Mouse (Mus musculus): ENCODE data around the gene Tjap1. TPM values are rescaled to one million over a fixed set of nuclear protein-coding genes. Genes with fewer than 3 reads are reported as not detected.
A peak's percentile ranks its signal among the peaks of the same experiment; 100 is the strongest.

Gene Tjap1
- polyA plus RNA-seq, 1 experiment from 2014 or later: 28.6 TPM

DNA sequence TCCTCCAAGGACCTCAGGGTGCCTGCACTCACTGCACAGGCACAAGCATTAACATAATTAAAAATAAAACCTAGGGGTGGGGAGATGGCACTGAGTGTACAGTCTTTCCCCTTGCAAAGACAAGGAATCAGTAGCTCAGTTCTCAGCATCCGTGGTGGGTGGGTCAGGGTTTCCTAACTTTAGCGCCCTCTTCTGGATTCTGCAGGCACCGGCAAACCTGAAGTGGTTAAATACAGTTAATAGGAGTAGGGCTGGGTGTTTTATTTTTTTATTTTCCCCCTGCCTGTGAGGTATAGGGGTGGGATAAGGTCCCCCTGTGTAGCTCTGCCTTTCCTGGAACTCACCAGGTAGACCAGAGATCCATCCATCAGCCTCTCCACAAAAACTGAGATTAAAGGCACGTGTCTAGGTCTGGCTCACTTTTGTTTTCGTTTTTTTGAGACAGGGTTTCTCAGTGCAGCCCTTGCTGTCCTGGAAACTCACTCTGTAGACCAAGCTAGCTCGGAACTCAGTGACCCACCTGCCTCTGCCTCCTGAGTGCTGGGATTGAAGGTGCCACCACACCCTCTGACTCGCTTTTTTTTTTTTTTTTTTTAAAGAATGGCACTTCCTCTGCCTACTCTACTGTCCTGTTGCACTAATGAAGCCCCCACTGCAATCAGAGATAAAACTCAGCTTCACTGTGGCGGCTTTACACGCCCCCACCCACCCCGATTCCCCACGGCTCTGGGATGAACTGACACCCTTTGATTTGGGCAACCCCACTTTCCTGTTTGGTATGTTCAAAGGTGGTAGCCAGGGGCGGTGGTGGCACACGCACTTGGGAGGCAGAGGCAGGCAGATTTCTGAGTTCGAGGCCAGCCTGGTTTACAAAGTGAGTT, 30.0 kb downstream of the Tjap1 start:
- H3K4me3 ChIP-seq (ENCODE audit: low read depth, low read length): peak overlapping the region; percentile 86
- H3K9me3 ChIP-seq (replicated peaks; ENCODE audit: control insufficient read depth, low read length, poor library complexity, severe bottlenecking): no peaks in the 10 kb centered on the region
- WGBS: 54% methylated on average over 14 of the region's 14 CpGs
- peak overlapping the region; percentile 82; the same call in 1 of the 2 replicates for H3K27ac ChIP-seq (ENCODE audit: low read length)
- H3K9ac ChIP-seq (ENCODE audit: low read depth, low read length): no peak overlapping the region
- H3K27me3 ChIP-seq (ENCODE audit: control insufficient read depth, insufficient read depth, low read depth, low read length): no peaks in the 10 kb centered on the region
- peaks cover 27% of the 10 kb centered on the region for H3K4me1 ChIP-seq (ENCODE audit: control insufficient read depth, insufficient read depth, low read length)
- no peak for ATAC-seq
- H3K36me3 ChIP-seq (ENCODE audit: control insufficient read depth, insufficient read depth, low read length): peaks cover 31% of the 10 kb centered on the region
- H3K4me2 ChIP-seq (ENCODE audit: low read length): peak overlapping the region; percentile 65

DNA sequence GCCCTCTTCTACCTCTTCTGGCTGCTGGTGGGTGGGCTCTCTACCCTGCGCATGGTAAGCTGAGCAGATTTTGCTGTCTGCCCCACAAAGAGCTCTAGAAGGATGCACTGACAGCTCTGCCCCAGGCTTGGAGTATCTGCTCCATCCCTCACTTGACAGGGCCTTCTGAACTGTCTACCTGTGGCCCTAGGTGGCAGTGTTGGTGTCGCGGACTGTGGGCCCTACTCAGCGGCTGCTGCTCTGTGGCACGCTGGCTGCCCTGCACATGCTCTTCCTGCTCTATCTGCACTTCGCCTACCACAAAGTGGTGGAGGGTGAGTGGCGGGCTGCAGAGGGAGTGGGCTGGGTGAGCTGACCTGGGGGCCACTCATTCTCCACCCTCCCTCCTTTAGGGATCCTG, 31.7 kb downstream of the Tjap1 start:
- H3K36me3 ChIP-seq (ENCODE audit: control insufficient read depth, insufficient read depth, low read length): peaks cover 22% of the 10 kb centered on the region
- H3K27me3 ChIP-seq (ENCODE audit: control insufficient read depth, insufficient read depth, low read depth, low read length): no peaks in the 10 kb centered on the region
- WGBS: 77% methylated on average over 7 of the region's 7 CpGs
- H3K27ac ChIP-seq (ENCODE audit: low read length): no peak overlapping the region
- no peak overlapping the region for H3K4me3 ChIP-seq (ENCODE audit: low read depth, low read length)
- no peak overlapping the region for H3K9ac ChIP-seq (ENCODE audit: low read depth, low read length)
- H3K4me1 ChIP-seq (ENCODE audit: control insufficient read depth, insufficient read depth, low read length): peaks cover 36% of the 10 kb centered on the region
- no peaks in the 10 kb centered on the region for H3K9me3 ChIP-seq (replicated peaks; ENCODE audit: control insufficient read depth, low read length, poor library complexity, severe bottlenecking)
- no peak overlapping the region for H3K4me2 ChIP-seq (ENCODE audit: low read length)
- no peak for ATAC-seq

DNA sequence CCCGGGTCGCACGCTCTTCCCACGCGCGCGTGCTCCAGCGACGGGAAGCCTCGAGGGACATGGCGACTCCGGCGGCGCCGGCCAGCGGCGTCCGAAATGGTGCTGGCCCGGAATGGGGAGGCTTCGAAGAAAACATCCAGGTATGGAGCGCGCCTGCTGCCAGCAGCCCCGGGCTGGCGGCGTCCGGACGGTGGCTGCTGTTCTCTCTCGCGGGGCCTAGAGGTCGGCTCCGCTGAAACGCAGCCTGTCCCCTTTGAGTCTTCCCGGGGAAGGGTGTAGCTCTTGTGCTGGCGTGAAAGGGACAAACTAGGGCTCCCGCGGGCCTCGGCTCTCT, 34.7 kb downstream of the Tjap1 start:
- Histone ChIP-seq H3K36me3 (ENCODE audit: control insufficient read depth, insufficient read depth, low read length) (peaks cover 48% of the 10 kb centered on the region), H3K4me3 (ENCODE audit: low read depth, low read length) (peak overlapping the region; percentile 75), H3K9ac (ENCODE audit: low read depth, low read length) (peak overlapping the region; percentile 98), H3K4me2 (ENCODE audit: low read length) (peak overlapping the region; percentile 90), H3K27ac (ENCODE audit: low read length) (peak overlapping the region; percentile 88), H3K4me1 (ENCODE audit: control insufficient read depth, insufficient read depth, low read length) (peaks cover 21% of the 10 kb centered on the region), H3K27me3 (ENCODE audit: control insufficient read depth, insufficient read depth, low read depth, low read length) (no peaks in the 10 kb centered on the region), H3K9me3 (replicated peaks; ENCODE audit: control insufficient read depth, low read length, poor library complexity, severe bottlenecking) (no peaks in the 10 kb centered on the region)
- WGBS: under 1% methylated on average over 37 of the region's 37 CpGs
- peak; percentile 52 for ATAC-seq

DNA sequence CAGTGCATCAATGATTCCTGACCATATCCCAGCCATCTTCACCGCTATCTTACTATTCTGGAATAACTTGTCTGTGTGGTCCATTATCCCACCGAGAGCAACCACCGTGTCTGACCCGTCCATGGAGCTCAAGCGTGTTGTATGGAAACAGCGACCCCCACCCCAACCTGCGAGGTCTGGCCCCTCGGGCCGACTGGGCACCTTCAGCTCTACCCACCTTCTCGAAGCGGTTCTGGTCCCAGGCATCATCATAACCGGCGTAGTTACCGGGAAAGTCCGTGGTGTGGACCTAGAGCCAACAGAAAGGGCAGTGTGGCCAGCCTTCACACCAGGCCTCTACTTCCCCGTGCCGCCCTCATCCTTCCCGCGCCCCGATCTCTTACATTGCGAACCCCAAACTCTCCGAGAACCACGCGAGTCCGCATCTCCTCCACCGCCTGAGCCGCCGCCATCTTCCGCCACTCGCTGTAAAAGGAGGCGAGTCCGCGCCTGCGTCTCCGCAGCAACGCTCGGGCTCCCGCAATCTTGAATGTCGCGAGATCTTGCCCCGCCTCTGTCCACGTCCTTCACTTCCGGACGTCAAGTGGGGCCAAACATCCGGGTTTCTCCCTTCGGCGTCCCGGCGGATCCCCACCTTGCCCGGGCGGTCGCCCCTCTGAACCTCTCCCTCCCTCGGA, 35.2 kb downstream of the Tjap1 start, which contains the start of the genes Polr1c and Yipf3:
Polr1c (minus strand) TSS at position 543 of the 677 bp plus-strand sequence.
Yipf3 (plus strand) TSS at position 569 of the 677 bp plus-strand sequence.
- under 1% methylated on average over 53 of the region's 53 CpGs for WGBS
- peak within 1 kb of the TSS; percentile 90 for H3K4me2 ChIP-seq (ENCODE audit: low read length)
- peaks cover 20% of the 10 kb centered on the region for H3K4me1 ChIP-seq (ENCODE audit: control insufficient read depth, insufficient read depth, low read length)
- peak within 1 kb of the TSS; percentile 75 for H3K4me3 ChIP-seq (ENCODE audit: low read depth, low read length)
- peak within 1 kb of the TSS; percentile 98 for H3K9ac ChIP-seq (ENCODE audit: low read depth, low read length)
- H3K27ac ChIP-seq (ENCODE audit: low read length): peak within 1 kb of the TSS; percentile 88
- no peaks in the 10 kb centered on the region for H3K9me3 ChIP-seq (replicated peaks; ENCODE audit: control insufficient read depth, low read length, poor library complexity, severe bottlenecking)
- peaks cover 53% of the 10 kb centered on the region for H3K36me3 ChIP-seq (ENCODE audit: control insufficient read depth, insufficient read depth, low read length)
- ATAC-seq: peak; percentile 95
- no peaks in the 10 kb centered on the region for H3K27me3 ChIP-seq (ENCODE audit: control insufficient read depth, insufficient read depth, low read depth, low read length)

DNA sequence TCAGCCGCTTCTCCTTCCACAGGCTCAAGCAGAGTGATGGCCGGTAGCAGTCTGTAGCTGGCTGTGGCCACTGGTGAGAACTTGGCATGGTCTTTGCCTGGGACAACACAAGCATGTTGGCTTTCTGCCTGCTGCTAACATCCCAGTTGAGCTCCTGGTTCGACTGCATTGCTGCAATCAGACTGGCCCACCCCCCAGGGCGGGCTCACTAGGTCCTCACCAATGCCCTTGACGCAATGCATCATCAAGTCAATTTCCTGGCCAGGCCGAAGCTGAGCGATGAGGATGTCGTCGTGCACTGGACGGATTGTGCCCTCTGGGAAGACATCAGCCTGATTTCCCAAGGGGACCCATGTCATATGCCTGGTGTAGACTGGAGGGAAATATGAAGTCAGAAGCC, 38.2 kb downstream of the Tjap1 start:
- Histone ChIP-seq H3K4me2 (ENCODE audit: low read length) (no peak overlapping the region), H3K36me3 (ENCODE audit: control insufficient read depth, insufficient read depth, low read length) (peaks cover 49% of the 10 kb centered on the region)
- 84% methylated on average over 10 of the region's 10 CpGs for WGBS

DNA sequence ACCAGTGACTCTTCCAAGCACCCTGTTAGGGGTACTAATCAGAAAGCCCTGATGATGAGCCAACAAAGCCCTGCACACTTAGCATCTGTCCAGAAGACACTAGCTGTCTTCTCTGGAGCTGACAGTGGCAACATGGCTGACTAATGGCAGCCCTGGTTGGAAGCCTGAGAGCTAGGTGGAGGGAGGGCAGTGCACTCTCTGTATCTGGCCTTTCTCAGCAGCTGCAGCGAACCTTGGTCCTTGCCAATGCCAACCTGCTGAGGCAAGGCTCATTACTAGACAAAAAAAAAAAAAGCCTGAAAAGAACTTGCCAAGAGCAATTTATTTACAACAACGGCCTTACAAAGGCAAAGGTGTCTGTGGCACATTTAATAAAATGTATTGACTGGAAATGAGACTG, 39.2 kb downstream of the Tjap1 start:
- H3K27ac ChIP-seq (ENCODE audit: low read length): no peak overlapping the region
- no peaks in the 10 kb centered on the region for H3K27me3 ChIP-seq (ENCODE audit: control insufficient read depth, insufficient read depth, low read depth, low read length)
- no peak for ATAC-seq
- H3K36me3 ChIP-seq (ENCODE audit: control insufficient read depth, insufficient read depth, low read length): peaks cover 56% of the 10 kb centered on the region
- no peak overlapping the region for H3K4me2 ChIP-seq (ENCODE audit: low read length)
- H3K4me1 ChIP-seq (ENCODE audit: control insufficient read depth, insufficient read depth, low read length): peaks cover 10% of the 10 kb centered on the region
- 73% methylated on average over 2 of the region's 2 CpGs for WGBS
- H3K9me3 ChIP-seq (replicated peaks; ENCODE audit: control insufficient read depth, low read length, poor library complexity, severe bottlenecking): no peaks in the 10 kb centered on the region
- no peak overlapping the region for H3K4me3 ChIP-seq (ENCODE audit: low read depth, low read length)
- no peak overlapping the region for H3K9ac ChIP-seq (ENCODE audit: low read depth, low read length)

More for the DNA sequence above, 38.2 kb downstream of the Tjap1 start:
- Histone ChIP-seq H3K9me3 (replicated peaks; ENCODE audit: control insufficient read depth, low read length, poor library complexity, severe bottlenecking) (no peaks in the 10 kb centered on the region), H3K4me1 (ENCODE audit: control insufficient read depth, insufficient read depth, low read length) (peaks cover 20% of the 10 kb centered on the region), H3K27ac (ENCODE audit: low read length) (no peak overlapping the region), H3K9ac (ENCODE audit: low read depth, low read length) (no peak overlapping the region), H3K4me3 (ENCODE audit: low read depth, low read length) (no peak overlapping the region), H3K27me3 (ENCODE audit: control insufficient read depth, insufficient read depth, low read depth, low read length) (no peaks in the 10 kb centered on the region)
- ATAC-seq: no peak

DNA sequence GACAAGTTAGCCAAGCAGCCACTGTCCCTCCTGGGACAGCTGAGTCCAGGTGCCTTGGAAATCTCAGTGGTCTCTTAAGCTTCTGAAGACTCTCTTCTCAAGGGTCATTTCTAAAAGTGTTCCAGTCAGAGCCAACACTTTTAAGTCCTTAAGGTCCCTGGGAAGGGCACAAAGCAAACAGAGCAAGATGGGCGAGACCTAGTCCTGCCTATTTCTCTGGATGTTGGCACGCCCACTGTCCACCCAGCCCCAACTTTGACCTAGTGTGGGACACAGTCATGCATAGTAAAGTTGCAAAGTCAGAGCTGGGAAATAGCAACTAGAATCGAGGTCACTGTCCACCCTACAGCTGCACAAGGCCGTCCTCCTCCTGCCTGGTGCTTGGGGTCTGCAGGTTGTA, 39.8 kb downstream of the Tjap1 start:
- Histone ChIP-seq H3K4me2 (ENCODE audit: low read length) (no peak overlapping the region), H3K27me3 (ENCODE audit: control insufficient read depth, insufficient read depth, low read depth, low read length) (no peaks in the 10 kb centered on the region), H3K27ac (ENCODE audit: low read length) (no peak overlapping the region), H3K9ac (ENCODE audit: low read depth, low read length) (no peak overlapping the region), H3K4me1 (ENCODE audit: control insufficient read depth, insufficient read depth, low read length) (peaks cover 8% of the 10 kb centered on the region), H3K9me3 (replicated peaks; ENCODE audit: control insufficient read depth, low read length, poor library complexity, severe bottlenecking) (no peaks in the 10 kb centered on the region), H3K36me3 (ENCODE audit: control insufficient read depth, insufficient read depth, low read length) (peaks cover 59% of the 10 kb centered on the region), H3K4me3 (ENCODE audit: low read depth, low read length) (no peak overlapping the region)
- ATAC-seq: no peak
- 84% methylated on average over 4 of the region's 4 CpGs for WGBS

DNA sequence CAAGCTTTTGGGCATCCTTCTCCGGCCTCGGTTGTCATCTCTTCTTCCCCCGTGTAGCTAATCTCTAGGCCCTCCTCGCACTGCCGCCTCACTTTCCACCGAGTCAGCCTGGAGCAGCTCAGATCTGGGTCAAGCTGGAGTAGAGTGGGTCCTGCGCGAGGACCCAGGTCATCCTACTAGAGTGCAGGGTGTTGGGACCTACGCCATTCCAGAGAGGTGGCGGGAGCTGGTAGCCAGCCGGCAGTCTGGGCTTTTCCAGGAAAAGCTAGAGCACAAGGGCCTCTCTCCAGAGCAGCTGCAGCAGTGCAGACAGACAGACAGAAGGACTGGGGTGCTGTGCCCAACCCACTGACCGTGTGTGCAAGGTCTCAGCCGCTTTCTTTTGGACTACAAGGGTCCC, 40.6 kb downstream of the Tjap1 start:
- Histone ChIP-seq H3K4me3 (ENCODE audit: low read depth, low read length) (no peak overlapping the region), H3K27ac (ENCODE audit: low read length) (no peak overlapping the region), H3K4me1 (ENCODE audit: control insufficient read depth, insufficient read depth, low read length) (peaks cover 8% of the 10 kb centered on the region), H3K9me3 (replicated peaks; ENCODE audit: control insufficient read depth, low read length, poor library complexity, severe bottlenecking) (no peaks in the 10 kb centered on the region), H3K9ac (ENCODE audit: low read depth, low read length) (no peak overlapping the region), H3K4me2 (ENCODE audit: low read length) (no peak overlapping the region), H3K27me3 (ENCODE audit: control insufficient read depth, insufficient read depth, low read depth, low read length) (no peaks in the 10 kb centered on the region), H3K36me3 (ENCODE audit: control insufficient read depth, insufficient read depth, low read length) (peaks cover 63% of the 10 kb centered on the region)
- no peak for ATAC-seq
- 88% methylated on average over 13 of the region's 13 CpGs for WGBS

DNA sequence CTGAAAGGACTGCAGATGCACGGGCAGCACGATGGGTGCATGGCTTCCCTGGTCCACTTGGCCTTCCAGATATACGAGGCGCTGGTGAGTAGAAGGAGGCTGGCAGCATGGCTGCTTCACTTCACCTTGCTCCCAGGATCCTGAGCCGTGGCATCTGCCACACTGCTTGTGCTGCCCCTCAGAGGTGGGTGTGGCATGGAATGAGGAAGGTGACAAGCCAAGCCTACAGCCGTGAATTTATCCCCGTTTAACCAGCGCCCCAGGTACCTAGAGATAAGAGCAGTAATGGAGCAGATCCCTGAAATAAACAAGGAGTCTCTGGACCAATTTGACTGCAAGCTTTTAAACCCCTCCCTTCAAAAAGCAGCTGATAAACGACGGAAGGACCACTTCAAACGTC, 41.4 kb downstream of the Tjap1 start:
- no peak for ATAC-seq
- 89% methylated on average over 11 of the region's 11 CpGs for WGBS
- Histone ChIP-seq H3K4me3 (ENCODE audit: low read depth, low read length) (no peak overlapping the region), H3K36me3 (ENCODE audit: control insufficient read depth, insufficient read depth, low read length) (peaks cover 69% of the 10 kb centered on the region), H3K9me3 (replicated peaks; ENCODE audit: control insufficient read depth, low read length, poor library complexity, severe bottlenecking) (no peaks in the 10 kb centered on the region), H3K4me1 (ENCODE audit: control insufficient read depth, insufficient read depth, low read length) (peaks cover under 1% of the 10 kb centered on the region), H3K9ac (ENCODE audit: low read depth, low read length) (no peak overlapping the region), H3K27ac (ENCODE audit: low read length) (no peak overlapping the region), H3K4me2 (ENCODE audit: low read length) (no peak overlapping the region), H3K27me3 (ENCODE audit: control insufficient read depth, insufficient read depth, low read depth, low read length) (no peaks in the 10 kb centered on the region)

Data from midbrain, embryonic 16.5 days (tissue).